Mouse (Mus musculus): ENCODE results near the gene Zfp963.
A peak's percentile ranks its signal among the peaks of the same experiment; 100 is the strongest.

GRCm38 (mm10) chr8:69749544-69750454 is at the start of gene Zfp963:
- TF ChIP-seq CTCF (IDR thresholded peaks at IDR 0.05; ENCODE audit: insufficient read depth, low read depth, low read length), result no peak
- TF ChIP-seq POLR2A (IDR thresholded peaks at IDR 0.05; ENCODE audit: insufficient read depth, low read depth, low read length), result peak; percentile 99

Measured in olfactory bulb, adult 2 months (tissue).